Mouse (Mus musculus) bone marrow macrophage, adult 2 months (primary cell): ENCODE data around the gene Cbr2.

ENCODE experiments used
- CTCF ChIP-seq: IDR thresholded peaks from 2 replicates; pipeline ENCODE4 v1.5.1; 2012; ENCODE audit warnings: low read depth, mild to moderate bottlenecking, low read length, moderate library complexity
- POLR2A ChIP-seq: IDR thresholded peaks from 2 replicates; pipeline ENCODE4 v1.6.1; 2012; ENCODE audit warnings: mild to moderate bottlenecking, low read depth, low read length, borderline replicate concordance

DNA sequence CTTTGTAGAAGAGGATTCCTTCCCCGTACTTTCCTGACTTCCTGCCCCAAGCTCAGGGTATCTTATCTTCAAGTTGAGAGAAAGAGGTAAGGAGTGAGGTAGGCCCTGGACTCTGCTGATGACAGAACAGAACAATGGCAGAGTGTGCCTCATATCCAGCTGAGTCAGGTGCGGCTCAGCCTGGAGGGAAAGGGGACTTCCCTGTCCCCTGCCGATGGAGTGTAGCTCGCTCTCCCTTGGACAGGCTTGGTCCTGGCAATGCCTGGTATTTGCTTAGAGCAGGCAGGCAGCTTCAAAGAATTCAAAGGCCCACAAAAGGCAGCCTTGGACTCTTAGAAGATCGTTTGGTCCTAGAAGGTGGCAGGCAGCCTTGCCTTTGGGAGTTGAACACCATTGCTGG lies 25.8 kb downstream of the Cbr2 start:
- TF ChIP-seq CTCF, result no peak
- TF ChIP-seq POLR2A, result no peak
